Mouse (Mus musculus) midbrain, embryonic 16.5 days (tissue): ENCODE results near the gene Kbtbd2. TPM values are rescaled to one million over a fixed set of nuclear protein-coding genes. Genes with fewer than 3 reads are reported as not detected.

Experiments
- ATAC-seq: fragments of 200-750 bp; cut with Nextera tagmentation; 2 replicates; pipeline ENCODE4 v1.8.0; 2017; ENCODE audit warnings: moderate TSS enrichment
- H3K27ac ChIP-seq: fragments of 300-500 bp; sonication (generic); 2 replicates; pipeline ENCODE4 v1.5.1; 2014; ENCODE audit warnings: mild to moderate bottlenecking, low read length, mixed read lengths
- H3K27me3 ChIP-seq: fragments of 300-500 bp; sonication (generic); 2 replicates; pipeline ENCODE4 v1.6.1; 2014; ENCODE audit warnings: low read depth, low read length, mixed read lengths; ENCODE audit not compliant: control insufficient read depth, insufficient read depth
- H3K36me3 ChIP-seq: fragments of 300-500 bp; sonication (generic); 2 replicates; pipeline ENCODE4 v1.6.1; 2014; ENCODE audit warnings: mild to moderate bottlenecking, low read length, moderate library complexity, mixed read lengths; ENCODE audit not compliant: control insufficient read depth, insufficient read depth
- H3K4me1 ChIP-seq: fragments of 300-500 bp; sonication (generic); 2 replicates; pipeline ENCODE4 v1.6.1; 2014; ENCODE audit warnings: mild to moderate bottlenecking, low read length, mixed read lengths; ENCODE audit not compliant: control insufficient read depth, insufficient read depth
- H3K4me2 ChIP-seq: fragments of 300-500 bp; sonication (generic); 2 replicates; pipeline ENCODE4 v1.6.1; 2014; ENCODE audit warnings: mild to moderate bottlenecking, low read length, mixed read lengths
- H3K4me3 ChIP-seq: fragments of 300-500 bp; sonication (generic); 2 replicates; pipeline ENCODE4 v1.5.1; 2014; ENCODE audit warnings: low read depth, mild to moderate bottlenecking, low read length, moderate library complexity, mixed read lengths
- H3K9ac ChIP-seq: fragments of 300-500 bp; sonication (generic); 2 replicates; pipeline ENCODE4 v1.6.1; 2014; ENCODE audit warnings: low read depth, low read length, mixed read lengths
- H3K9me3 ChIP-seq: fragments of 300-500 bp; sonication (generic); replicated peaks from 2 replicates; pipeline ENCODE4 v1.6.1; 2014; ENCODE audit warnings: mild to moderate bottlenecking, low read length, mixed read lengths; ENCODE audit not compliant: control insufficient read depth, poor library complexity, severe bottlenecking
- WGBS: fragments of 180-500 bp; shearing (Covaris S2); extraction: QIAGEN DNeasy Blood & Tissue Kit; methylation state at CpG from one replicate; pipeline ENCODE4 v1.1.7; 2014; 5-methylcytosine and 5-hydroxymethylcytosine counted together
- polyA plus RNA-seq: library from polyadenylated mRNA; unstranded; fragments of >200 nt; fragmentation: Nextera tagmentation; extraction: Ambion mirVana; gene quantifications from 2 replicates; pipeline ENCODE4 v1.2.1, GENCODE M21; 2015

Gene Kbtbd2
- 23.9 and 29.4 TPM in 2 replicates for polyA plus RNA-seq

DNA sequence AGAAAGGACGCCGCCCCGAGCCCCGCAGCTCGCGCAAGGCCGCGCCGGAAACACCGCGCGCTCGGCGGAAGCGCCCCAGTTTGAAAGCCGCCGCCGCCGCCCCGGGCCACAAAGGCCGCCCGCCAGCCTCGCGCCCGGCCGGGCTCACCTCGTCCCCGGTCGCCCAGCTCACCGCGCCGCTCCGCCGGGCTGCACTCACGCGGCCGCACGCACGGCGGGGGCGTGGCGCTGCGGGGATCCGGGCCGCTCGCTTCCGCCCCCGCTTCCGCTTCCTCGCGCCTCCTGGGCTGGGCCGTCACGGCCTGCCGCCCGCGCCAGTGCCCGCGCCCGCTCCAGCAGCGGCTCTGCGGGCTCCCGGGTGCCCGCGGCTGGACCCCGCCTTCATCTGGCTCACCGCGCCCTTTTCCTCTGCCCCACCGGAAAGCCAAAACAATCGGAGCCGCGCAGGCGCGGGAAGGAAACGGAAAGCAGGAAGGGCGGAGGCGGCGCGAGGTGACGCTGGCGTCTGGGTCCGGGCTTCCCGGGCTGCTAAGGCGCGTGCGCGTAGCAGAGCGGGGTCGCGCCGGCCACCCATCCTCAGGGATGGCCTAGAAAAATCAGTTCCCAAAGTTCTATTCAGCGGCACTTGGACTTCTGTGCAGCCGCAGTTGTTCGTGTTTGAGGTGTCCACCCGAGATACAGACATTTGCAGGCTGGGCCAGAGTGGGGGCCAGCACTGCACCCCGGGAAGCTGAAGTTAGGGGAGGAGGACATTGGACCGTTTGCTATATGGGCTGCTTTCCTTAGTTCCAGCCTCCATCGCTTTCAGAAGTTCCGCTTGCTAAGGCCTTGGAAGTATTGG, at the start of gene Kbtbd2:
TSS of gene Kbtbd2 (minus strand) at position 503 of the 841 bp plus-strand sequence.
- Histone ChIP-seq H3K36me3 (no peaks in the 10 kb centered on the region), H3K9ac (peak within 1 kb of the TSS; percentile 95), H3K9me3 (no peaks in the 10 kb centered on the region), H3K4me3 (peak within 1 kb of the TSS; percentile 85), H3K27me3 (no peaks in the 10 kb centered on the region), H3K27ac (peak within 1 kb of the TSS; percentile 99), H3K4me1 (peaks cover 26% of the 10 kb centered on the region), H3K4me2 (peak within 1 kb of the TSS; percentile 76)
- peak; percentile 98 for ATAC-seq
- WGBS, result under 1% methylated on average over 77 of the region's 98 CpGs

DNA sequence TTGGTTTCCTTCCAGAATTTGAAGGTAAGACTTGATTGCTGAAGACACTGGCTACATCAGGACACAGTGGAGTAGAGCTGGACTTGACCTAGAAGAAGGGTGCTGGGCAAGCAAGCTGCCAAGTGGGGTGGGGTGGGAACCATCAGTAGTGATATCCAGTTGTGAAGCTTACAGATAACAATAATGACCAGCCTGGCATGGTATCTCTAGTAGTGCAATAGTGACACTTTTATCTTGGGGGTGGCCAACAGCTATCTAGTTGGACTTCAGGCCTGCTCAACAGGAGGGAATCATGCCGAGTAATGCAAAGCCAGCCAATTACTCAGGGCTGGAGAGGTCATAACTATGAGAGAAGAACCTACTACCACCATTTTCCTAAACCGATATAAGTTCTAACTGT, 46.8 kb upstream of the Kbtbd2 start:
- H3K36me3 ChIP-seq, result no peaks in the 10 kb centered on the region
- H3K4me1 ChIP-seq, result no peaks in the 10 kb centered on the region
- no peak overlapping the region for H3K27ac ChIP-seq
- H3K4me3 ChIP-seq, result no peak overlapping the region
- no peak overlapping the region for H3K9ac ChIP-seq
- WGBS, result 95% methylated on average over 2 of the region's 2 CpGs
- no peak overlapping the region for H3K4me2 ChIP-seq
- no peaks in the 10 kb centered on the region for H3K27me3 ChIP-seq
- no peaks in the 10 kb centered on the region for H3K9me3 ChIP-seq
- no peak for ATAC-seq

DNA sequence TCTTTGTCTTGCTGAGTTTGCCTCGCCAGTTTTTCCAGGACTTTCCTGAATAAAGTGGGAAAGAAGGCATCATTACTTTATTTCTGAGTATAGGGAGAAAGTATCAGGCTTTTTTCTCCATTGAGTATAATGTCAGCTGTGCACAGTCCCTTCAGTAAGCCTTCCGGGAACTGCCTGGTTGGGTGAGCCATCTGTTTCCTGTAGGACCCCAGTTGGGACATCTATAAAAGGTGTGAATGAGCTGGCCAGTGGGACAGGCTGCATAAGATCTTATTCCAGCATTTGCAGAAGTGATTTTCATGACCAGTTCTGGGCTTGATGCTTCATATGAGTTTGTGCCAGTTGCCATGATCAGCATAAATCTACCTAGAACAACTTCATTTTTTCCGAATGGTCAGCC, 45.6 kb upstream of the Kbtbd2 start:
- Histone ChIP-seq H3K27ac (no peak overlapping the region), H3K4me1 (no peaks in the 10 kb centered on the region), H3K4me2 (no peak overlapping the region), H3K9me3 (no peaks in the 10 kb centered on the region), H3K4me3 (no peak overlapping the region), H3K36me3 (no peaks in the 10 kb centered on the region), H3K27me3 (no peaks in the 10 kb centered on the region), H3K9ac (no peak overlapping the region)
- 83% methylated on average over 3 of the region's 3 CpGs for WGBS
- ATAC-seq, result no peak

DNA sequence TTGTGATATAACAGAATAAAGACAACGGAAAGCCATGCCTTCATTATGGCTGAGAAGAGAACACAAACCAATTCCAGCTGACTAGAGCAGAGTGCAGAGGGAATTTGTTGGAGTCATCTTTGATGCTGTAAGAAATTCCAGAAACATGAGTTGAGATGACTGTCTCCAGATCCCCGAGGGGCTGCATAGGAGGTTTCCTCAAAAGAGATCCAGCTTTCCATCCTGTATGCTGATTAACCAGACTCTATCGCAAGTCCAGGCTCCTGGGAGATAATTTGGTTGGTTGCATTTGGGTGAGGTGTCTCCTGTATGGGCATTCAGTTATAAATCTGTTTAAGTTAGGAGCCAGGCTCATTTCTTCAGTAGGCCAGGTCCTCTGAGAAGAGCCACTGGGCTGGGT, 40.0 kb upstream of the Kbtbd2 start:
- WGBS, result 90% methylated on average over 3 of the region's 3 CpGs
- H3K27ac ChIP-seq, result no peak overlapping the region
- no peaks in the 10 kb centered on the region for H3K36me3 ChIP-seq
- no peak for ATAC-seq
- H3K9ac ChIP-seq, result no peak overlapping the region
- H3K4me3 ChIP-seq, result no peak overlapping the region
- no peaks in the 10 kb centered on the region for H3K9me3 ChIP-seq
- H3K27me3 ChIP-seq, result no peaks in the 10 kb centered on the region
- no peak overlapping the region for H3K4me2 ChIP-seq
- no peaks in the 10 kb centered on the region for H3K4me1 ChIP-seq

DNA sequence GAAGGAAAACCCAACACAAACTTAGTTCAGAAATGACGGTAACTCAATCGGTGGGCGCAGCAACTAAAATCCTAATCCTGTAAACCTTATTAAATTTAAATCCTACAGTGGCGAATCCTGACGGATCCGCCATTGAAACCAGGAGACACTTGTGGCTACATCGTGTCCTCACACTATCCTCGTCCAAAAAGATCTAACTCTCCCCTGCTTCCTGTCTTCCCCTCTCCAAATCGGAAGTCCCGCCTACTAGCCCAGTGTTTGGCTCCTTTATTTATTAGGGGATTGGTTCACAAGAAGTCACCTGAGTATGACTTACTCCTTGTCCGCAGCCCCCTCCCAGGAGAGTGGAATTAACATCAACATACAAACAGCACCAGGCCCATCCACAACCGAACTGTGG, 39.6 kb upstream of the Kbtbd2 start:
- 97% methylated on average over 12 of the region's 12 CpGs for WGBS
- H3K4me1 ChIP-seq, result no peaks in the 10 kb centered on the region; the same call in 1 of the 2 replicates
- no peak for ATAC-seq
- no peak overlapping the region for H3K4me3 ChIP-seq
- H3K9ac ChIP-seq, result no peak overlapping the region
- H3K27me3 ChIP-seq, result no peaks in the 10 kb centered on the region
- H3K27ac ChIP-seq, result no peak overlapping the region
- no peaks in the 10 kb centered on the region for H3K36me3 ChIP-seq
- no peaks in the 10 kb centered on the region for H3K9me3 ChIP-seq
- H3K4me2 ChIP-seq, result no peak overlapping the region

DNA sequence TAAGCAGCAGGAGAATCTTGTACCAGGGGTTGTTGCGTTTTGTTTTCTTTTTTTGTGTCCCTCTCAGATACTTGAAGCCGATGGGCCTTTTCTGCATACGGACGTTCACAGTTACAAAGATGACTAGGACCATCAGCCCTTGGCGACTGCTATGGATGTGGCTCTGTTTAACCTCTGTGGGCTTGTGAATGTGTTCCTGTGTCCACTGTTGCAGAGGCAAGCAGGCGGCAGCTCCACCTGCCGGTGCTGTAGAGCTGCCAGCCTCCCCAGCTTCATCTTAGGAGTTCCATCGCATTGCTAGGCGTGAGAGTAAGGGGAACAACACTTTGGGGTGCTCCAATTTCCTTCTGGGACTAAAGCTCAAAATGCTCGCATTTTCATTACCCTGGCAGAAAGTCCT, 37.9 kb upstream of the Kbtbd2 start:
- no peak overlapping the region for H3K27ac ChIP-seq
- ATAC-seq, result no peak
- no peak overlapping the region for H3K4me2 ChIP-seq
- H3K36me3 ChIP-seq, result no peaks in the 10 kb centered on the region
- no peak overlapping the region for H3K9ac ChIP-seq
- 88% methylated on average over 10 of the region's 10 CpGs for WGBS
- no peak overlapping the region for H3K4me3 ChIP-seq
- no peaks in the 10 kb centered on the region; the same call in 1 of the 2 replicates for H3K4me1 ChIP-seq
- no peaks in the 10 kb centered on the region for H3K27me3 ChIP-seq
- H3K9me3 ChIP-seq, result no peaks in the 10 kb centered on the region

DNA sequence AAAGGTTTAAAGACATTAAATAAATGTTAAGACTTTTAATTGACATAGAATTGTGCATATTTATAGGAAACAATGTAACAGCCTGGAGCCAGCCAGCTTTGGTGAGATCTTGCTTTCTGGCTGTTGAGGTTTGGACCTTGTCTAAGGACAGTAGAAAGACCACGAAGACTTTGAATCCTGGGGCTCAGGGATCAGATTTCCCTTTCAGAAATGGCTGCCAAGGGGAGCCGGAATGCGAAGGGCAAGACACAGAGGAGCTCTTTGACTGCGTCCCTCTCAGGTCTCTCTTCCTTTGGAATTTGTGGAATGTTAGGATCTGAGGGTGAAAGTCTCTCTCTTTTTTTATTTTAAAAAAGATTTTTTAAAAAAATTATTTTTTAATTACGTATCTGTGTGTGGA, 37.2 kb upstream of the Kbtbd2 start:
- Histone ChIP-seq H3K36me3 (no peaks in the 10 kb centered on the region), H3K9me3 (no peaks in the 10 kb centered on the region), H3K27me3 (no peaks in the 10 kb centered on the region), H3K4me3 (no peak overlapping the region), H3K4me1 (no peaks in the 10 kb centered on the region; the same call in 1 of the 2 replicates), H3K4me2 (no peak overlapping the region), H3K9ac (no peak overlapping the region), H3K27ac (no peak overlapping the region)
- no peak for ATAC-seq
- 54% methylated on average over 5 of the region's 5 CpGs for WGBS

DNA sequence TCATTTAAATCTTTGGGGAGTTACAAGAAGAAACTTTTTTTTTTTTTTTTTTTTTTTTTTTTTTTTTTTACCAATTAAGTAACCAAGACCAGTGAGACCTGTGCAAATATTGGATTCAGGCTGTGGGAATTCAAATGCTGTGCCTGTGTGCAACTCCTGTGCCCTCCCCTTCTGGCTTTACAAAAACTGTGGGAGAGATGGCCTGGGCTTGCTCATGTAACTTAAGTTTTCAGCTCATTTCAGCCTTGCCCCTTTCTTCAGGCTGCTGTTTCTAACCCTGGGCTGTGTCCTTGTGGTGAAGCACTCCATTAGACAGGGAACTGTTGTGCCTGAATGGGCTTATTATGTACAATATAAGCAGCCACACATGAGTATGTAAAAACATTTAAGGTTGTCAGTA, 35.2 kb upstream of the Kbtbd2 start:
- Histone ChIP-seq H3K9ac (no peak overlapping the region), H3K4me2 (peak overlapping the region; percentile 96), H3K27ac (no peak overlapping the region), H3K27me3 (no peaks in the 10 kb centered on the region), H3K9me3 (no peaks in the 10 kb centered on the region), H3K36me3 (no peaks in the 10 kb centered on the region), H3K4me3 (no peak overlapping the region; the same call in 1 of the 2 replicates), H3K4me1 (no peaks in the 10 kb centered on the region; the same call in 1 of the 2 replicates)
- ATAC-seq, result no peak

DNA sequence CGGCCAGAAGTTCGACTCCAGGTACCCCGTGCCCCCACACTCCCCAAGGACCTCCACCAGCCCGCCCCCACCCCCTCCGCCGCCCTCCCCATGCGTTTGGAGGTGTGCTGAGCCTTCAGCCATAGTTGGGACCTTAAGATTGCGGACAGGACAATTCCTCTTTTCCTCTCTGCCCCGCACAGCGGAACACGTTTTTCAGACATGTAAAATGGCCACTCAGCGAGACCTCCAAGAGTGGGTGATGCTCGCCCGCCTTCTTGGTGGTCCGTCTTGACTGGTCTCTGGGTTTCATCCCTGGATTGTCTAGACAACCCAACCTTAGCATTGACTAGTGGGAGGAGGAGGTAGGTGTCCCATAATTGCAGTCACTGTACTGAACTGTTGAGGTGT, 34.8 kb upstream of the Kbtbd2 start:
- Histone ChIP-seq H3K4me2 (peak overlapping the region; percentile 96), H3K9me3 (no peaks in the 10 kb centered on the region), H3K36me3 (no peaks in the 10 kb centered on the region), H3K27ac (no peak overlapping the region), H3K9ac (peak overlapping the region; percentile 69), H3K4me3 (peak overlapping the region; percentile 63), H3K4me1 (no peaks in the 10 kb centered on the region; the same call in 1 of the 2 replicates), H3K27me3 (no peaks in the 10 kb centered on the region)
- peak; percentile 57; the same call in 1 of the 2 replicates for ATAC-seq
- WGBS, result 3% methylated on average over 15 of the region's 15 CpGs
